Mouse (Mus musculus) layer of hippocampus, adult 18-20 months (tissue): Measurements from ENCODE around the gene Rundc3a. TPM values are rescaled to one million over a fixed set of nuclear protein-coding genes. Genes with fewer than 3 reads are reported as not detected.
"Not testable (repeated sequence)": the region's sequence is repeated elsewhere in the genome, so short reads cannot be mapped to it uniquely, and the experiment has no call there.

Experiments used
- DNase-seq, 2 experiments: peaks; one replicate each; pipeline ENCODE4 v3.0.0; 2022; ENCODE audit warnings: low spot score in 2 of 2
- total RNA-seq, 2 experiments: library from RNA; stranded (reverse); gene quantifications; 2 replicates each; pipeline ENCODE4 v1.2.3; 2021

Rundc3a gene
- total RNA-seq, 2 experiments from 2014 or later = 489 to 499 TPM

DNA sequence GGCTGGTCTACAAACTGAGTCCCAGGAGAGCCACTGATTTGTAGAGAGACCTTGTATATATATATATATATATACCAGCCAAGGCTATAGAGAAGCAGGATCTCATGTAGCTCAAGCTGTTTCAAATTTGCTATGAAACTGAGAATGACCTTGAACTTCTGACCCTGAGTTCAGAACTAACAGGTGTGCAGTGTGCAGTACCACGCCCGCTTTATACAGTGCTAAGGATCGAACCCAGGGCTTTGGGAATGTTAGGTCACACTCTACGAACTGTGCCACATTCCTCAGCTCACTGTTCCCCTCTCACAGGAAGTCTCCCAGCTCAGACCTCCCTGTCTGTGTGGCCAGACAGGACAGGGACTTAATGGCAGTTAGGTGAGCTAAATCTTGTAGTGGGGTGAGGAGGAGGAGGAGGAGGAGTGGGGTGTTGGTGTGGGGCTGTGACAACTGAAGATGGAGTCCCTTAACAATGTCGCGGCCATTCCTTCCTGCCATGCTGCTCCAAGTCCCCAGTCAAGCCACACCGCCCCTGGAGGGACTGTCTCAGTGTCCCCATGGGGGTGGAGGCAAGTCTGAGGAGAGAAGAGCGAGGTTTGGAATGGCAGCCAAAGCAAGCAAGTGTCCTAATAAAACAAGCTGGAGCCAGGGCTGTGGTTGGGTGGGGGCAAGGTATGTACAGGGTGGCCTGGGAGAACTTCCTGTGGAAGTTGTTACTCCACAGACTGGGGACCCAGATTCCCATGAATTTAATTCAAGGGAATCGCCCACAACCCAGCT, 25.5 kb upstream of the Rundc3a start:
- DNase-seq = no peak

DNA sequence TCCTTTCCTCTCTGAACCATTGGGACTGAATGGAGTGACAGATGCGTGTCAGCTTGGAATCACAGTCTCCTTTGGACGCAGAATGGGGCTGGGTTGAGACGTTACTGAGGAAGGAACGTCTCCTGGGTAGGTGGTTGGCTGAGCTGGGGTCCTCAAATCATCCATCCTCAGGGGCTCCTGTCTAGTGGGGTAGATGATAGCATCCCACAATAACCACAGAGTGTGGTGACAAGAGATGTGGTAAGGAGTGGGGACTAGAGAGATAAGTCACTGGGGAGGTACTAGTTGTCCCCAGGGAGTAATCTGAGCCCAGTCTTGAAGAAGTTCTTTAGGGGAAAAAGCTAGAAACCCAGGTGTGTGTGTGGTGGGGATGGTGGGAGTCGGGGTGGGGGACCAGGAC, 24.9 kb upstream of the Rundc3a start:
- DNase-seq = no peak

DNA sequence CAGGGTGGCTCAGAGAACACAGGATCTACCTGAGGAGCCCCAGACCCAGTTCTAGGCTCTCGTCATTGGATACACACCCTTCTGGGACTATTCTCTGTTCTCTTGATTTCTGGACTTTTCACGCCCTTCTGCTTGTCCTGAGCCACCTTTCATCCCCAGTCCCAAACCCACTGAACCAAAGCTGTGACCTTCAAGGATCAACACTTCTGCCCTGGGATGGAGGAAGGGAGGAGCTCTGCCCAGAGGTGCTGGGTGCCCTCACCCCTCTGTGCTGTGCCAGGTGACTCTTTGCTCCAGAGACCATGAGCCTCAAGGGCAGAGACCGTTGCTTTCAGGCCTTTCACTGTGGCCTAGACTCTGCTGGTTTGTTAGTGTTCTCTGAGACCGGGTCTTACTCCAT, 23.9 kb upstream of the Rundc3a start:
- no peak for DNase-seq

DNA sequence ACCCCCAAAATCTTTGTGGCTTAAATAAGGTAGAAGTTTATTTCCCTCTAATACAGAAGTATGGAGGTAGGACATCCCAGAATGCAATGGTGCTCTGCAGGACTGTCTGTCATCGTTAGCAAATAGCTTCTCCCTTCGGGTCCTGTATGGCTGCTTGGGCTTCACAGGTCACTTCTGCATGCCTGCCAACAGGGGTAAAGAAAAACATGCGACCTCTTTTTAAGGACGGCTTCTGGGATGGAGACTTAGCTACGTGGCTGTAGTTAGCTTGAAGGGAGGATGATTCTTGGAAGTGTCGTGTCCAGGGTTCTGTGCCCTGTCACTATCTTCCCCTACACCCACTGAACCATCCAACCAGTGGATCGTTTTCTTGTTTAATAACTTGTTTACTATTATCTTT, 22.9 kb upstream of the Rundc3a start:
- no peak for DNase-seq

DNA sequence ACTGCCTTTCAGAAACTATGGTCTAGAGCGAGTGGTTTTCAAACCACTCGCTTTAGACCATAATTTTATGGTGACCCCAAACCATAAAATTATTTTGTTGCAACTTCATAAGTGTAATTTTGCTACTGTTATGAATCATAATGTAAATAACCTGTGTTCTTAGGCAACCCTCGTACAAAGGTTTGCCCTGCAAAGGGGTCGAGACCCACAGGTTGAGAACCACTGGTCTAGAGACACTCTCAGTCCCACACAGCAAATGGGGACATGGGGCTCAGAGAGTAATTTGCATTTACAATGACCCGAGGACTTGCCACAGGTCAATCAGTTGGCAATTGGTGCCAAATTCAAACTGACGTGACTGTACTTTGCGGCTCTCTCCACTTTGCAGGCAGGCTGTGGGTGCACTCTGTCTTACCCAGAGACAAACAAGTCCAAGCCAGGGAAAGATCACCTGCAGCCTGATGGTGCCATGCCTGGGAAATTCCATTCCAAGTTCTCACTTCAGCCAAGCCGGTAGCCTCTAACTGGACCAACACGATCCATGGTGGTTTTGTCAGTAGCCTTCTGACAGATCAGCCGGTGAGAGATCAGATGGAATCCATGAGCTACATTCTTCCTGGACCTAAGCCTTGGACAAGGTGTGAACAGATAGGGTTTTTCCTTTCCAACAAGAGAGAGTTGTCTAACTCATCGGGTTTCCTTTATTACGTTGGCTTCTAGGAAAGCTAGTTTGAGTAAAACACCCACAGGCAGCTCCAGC, 21.1 kb upstream of the Rundc3a start:
- DNase-seq = no peak

DNA sequence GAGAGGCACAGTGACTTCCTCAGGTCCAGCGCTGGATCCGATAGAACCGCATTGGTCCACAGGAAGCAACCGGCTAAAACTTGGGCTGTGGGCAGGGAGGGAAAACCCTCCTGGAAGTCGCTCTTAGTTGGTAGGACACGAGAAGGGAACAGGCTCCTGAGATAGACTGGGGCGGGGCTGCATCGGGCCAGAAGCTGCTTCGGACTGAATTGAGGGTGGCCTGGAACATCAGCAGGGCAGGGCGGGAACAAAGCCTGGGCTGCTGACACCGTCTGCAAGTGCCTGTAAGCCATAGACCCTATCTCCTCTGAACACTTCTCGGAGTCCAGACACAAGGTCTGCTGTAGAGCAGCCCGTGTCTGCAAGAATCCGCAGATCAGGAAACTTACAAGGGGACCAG, 20.3 kb upstream of the Rundc3a start:
- no peak for DNase-seq

DNA sequence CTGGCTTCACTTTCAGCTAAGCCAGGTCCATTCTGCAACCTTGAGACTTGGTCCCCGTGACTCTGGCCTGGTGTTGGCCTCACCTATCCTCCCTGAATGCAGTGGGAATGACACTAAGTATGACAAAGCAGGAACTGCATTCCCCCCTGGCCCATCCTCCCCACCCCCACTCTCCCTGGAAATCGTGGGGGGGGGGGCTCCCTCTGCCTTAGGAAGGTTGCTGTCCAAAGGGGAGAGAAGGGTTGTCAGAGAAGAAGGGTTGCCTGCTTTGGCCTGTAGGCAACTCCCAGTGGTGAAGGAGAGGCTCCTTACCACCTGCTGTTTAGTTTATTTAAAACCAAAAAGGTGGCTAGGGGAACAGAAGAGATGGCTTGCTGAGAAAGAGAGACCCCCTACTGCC, 19.6 kb upstream of the Rundc3a start:
- no peak for DNase-seq

DNA sequence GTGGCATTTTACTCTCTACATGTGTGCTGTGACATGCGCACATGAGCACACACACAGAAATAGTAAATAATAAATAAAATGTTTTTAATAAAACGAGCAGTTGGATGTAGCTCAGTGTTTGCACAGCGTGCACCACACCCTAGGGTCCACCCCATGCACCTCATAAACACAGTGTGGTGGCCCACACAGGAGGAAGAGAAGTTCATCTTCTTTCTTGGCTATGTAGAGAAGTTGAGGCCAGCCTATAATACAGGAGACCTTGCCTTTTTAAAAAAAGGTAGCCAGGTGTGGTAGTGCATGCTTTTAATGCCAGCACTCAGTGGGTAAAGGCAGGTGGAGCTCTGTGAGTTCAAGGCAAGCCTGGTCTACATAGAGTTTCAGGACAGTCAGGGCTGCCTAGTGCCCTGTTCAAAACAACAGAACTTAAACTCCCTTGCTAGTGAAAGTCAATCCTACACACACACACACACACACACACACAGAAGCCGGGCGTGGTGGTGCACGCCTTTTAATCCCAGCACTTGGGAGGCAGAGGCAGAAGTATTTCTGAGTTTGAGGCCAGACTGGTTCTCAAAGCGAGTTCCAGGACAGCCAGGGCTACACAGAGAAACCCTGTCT, 19.0 kb upstream of the Rundc3a start:
- no peak for DNase-seq

DNA sequence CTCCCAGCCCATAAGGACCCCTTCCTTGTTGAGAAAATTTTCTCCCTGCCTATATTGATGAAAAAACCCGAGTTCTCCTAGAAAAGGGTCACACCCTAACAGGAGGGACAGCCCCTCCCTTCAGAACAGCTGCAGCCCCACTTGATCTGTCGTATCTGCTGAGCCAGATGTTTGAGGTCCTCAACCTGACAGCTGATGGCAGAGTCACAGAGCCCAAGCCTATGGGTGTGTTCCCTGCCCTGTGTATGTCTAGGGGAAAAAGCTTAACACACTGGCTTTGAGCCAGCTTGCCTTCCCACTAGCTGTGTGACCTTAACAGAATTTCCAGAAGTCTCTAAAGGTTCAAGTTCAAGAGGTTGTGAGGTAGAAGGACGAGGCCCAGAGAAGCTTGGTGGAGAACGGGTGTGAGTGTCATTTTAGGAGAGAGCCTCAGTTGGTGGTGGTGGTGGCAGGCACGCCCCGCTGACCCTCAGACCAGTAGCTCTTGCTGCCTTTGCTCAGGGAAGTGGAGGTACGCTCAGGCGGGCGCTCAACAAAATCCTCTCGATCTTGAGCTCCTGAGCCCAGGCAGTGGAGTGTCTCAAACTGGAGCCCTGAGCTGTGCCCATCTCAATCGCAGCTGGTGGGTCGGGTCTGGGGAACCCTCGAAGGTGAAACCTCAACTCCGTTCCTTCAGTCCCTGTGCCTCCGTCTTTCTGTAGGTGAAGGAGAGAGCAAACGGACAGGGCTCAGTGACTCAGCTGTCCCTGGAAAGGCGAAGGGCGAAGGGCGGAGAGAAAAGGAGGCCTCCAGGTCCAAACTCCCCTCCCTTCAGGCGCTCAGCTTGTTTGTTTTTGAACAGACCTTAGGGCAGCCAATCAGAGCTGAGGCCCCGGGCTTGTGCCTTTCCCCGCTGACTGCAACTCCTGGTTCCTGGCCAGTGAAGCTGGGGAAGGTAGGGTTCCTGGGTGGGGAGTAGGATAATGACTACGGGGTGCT, 17.7 kb upstream of the Rundc3a start:
- no peak for DNase-seq

DNA sequence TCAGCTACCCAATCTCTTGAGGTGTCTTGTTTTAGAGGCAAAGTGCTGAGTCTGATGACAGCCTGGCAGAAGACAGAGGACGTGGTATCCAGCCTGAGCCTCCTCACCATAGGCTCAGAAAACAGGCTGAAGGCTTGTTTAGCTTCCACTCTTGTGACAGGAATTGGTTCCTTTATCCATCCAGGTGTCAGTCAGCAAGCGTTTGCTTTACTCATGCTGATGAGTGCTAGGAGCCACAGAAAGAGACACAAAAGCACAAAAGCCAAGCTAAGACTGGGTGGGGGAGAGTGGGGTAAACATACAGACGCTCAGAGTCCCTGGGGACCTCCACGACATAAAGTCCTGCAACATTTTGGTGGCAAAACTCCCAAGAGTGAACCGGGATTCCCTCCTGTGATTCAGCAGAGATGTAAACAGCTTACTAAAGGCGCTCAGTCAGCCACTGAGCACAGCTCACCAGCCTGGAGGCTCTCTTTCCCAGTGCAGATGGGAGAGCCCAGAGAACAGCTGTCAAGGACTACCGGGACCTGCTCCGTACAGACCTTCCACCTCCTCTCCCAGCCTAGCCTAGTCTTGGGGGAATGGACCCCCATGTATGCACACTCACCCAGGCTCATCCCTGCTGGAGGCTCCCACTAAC, 16.9 kb upstream of the Rundc3a start:
- no peak for DNase-seq

DNA sequence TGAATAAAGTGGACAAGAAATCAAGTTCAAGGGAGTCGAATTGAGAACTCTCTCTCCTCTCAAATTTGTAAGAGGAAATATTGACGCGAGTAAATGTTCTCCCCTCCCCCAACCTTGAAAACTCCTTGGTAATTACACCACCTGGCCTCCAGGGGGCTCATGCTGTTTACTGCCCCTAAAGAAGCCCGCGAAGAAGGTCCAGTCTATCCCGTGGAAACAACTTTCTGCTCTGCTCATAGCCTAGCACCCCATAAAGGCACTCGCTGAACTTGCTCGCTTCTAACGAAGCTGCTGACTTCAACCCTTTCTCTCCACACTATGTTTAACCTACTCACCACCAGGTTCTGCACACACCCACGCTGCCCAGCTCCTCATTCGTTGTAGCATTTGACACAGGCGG, 16.0 kb upstream of the Rundc3a start:
- no peak for DNase-seq

DNA sequence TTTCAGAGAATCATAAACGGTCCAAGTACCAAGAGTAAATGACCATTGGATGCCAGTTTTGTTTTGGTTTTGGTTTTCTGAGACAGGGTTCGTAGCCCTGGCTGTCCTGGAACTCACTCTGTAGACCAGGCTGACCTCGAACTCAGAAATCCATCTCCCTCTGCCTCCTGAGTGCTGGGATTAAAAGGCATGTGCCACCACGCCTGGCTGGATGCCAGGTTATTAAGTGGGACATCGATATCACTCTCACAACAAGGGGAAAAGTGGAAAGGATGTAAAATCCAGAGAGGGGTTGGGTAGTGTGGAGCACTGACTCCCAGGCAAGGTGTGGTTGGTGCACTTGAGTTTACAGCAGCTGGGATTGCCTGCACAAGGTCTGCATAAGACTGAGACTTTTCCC, 13.1 kb upstream of the Rundc3a start:
- no peak for DNase-seq

DNA sequence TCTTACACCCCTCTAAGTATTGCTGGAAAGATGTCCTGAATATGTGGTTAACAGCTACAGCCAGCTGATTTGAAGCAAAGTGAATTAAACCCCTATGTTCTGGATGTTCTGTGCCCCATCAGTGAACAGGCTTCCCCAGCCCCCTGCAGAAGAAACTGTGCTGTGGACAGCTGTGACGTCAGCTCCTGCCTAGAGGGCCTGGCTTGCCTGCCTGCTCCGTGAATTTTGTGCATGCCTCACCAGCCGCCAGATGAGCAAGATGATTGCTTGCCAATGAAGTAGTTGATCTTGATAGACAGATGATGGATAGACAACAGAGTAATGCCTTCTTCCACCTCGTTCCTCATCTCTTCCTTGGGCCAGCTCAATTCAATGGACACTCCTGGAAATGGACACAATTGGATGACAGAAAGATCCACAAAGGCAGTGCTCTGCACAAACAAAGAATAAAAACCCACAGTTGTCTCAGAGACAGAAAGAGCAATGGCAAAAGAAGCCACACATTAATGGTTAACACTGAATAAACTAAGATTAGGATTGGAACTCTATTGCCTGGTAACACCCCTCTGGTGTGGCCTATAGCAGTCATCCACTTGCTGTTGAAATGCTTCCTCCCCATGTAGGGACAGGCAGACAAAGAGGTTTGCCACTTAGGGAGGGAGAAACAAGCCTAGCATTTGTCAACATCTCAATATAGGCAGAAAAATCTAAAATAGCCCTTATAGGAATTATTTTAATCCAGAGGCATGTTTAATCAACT, 11.7 kb upstream of the Rundc3a start:
- DNase-seq = no peak

DNA sequence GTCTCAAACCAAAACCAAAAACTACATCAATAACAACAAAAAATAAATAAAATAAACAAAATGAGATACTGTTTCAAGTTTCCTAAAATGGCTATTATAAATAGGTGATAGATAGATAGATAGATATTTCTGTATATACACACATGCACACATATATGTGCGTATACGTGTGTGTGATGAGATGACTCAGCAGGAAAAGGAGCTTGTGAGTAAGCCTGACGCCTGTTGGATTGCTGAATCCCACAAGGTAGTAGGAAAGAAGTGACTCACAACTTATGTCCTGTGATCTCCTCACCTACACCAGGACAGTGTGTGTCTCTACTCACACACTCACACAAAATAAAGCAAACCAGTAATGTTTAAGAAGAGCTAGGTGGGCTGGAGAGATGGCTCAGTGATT, 10.4 kb upstream of the Rundc3a start:
- DNase-seq = no peak

DNA sequence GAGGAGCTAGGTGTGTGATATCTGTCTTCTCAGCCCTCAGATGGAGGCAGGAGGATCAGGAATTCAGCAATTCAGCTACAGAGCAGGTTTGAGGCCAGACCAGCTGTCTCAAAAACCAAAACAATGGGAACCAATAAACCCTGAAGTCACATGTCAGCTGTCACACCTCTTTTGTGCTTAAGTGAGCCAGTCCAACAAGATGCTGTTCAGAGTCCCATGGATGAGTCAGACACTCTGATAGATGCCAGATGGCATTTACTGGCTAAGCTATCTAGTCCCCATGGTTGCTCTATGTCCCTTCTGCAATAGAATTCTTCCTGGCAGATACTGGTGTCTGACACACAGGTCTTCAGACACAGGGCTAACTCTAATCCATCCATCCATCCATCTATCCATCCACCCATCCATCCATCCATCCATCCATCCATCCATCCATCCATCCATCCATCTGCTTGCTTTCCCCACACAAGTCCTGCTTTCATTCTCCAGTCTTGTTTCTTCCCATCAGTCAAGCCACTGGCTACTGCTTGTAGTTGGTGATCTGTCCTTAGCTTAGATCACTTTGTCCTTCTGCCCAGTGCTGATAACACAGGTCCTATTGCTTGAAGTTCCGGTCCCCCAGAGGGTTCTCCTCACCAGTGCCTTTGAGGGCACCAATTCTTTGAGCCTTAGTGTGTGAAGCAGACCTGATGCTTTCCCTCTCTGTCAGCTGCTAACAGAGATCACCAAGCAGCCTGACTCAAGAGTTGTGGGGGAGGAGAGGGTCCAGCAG, 9.7 kb upstream of the Rundc3a start:
- peak in 1 of 2 experiments; percentile 44 for DNase-seq

DNA sequence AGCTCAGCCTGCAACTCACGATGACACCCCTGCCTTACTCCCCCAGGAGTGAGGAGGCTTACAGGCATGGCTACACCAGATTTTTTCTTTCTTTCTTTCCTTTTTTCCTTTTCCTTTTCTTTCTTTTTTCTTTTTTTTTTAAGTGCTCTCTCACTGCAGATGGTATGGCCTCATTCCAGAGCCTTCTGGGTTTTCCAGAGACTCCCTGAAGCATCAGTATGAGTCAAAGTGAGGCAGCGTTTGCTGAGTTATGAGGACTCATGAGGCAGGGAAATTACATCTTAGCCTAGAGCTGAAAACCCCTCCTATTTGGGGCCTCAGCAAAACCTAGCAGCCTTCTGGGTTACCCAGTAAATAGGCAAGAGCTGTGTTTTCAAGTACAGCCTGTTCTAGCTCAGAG, 8.8 kb upstream of the Rundc3a start:
- DNase-seq = peak in 1 of 2 experiments; percentile 59

DNA sequence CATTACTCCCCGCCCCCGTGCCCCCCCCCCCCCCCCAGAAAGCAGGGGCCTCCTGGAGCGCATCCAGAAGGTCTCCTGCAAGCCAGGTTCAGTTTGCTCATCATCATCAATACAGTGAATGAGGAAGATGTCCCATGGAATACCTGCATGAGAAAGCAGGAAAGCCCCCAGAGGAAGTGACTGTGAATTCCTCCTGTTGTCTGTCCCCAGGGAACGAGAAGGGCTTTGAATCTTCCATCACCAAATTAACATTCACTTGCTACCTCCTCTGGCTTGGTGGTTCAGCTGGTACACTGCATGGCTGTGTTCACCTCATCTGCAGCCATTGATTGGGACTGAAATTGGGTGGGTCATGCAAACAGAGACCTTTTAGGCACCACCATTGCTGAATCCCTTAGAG, 8.1 kb upstream of the Rundc3a start:
- DNase-seq = no peak

DNA sequence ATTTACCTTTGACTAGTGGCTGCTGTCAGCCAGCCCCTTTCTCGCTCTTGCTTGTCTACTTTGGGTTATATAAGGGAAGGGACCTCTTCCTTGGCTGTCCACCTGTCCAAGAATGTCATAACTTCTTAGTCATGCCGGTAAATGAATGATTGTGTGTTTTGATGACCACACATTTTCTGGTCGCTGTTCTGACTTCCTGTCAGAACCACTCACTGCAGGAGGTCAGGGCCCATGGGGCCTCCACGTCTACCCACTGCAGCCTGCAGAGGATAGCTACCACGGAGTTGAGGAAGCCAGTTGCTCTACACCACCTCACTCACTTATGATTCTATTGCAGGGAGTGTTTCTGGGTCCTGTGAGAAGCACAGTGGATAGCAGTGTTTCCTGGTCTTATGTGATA, 7.1 kb upstream of the Rundc3a start:
- DNase-seq = no peak

DNA sequence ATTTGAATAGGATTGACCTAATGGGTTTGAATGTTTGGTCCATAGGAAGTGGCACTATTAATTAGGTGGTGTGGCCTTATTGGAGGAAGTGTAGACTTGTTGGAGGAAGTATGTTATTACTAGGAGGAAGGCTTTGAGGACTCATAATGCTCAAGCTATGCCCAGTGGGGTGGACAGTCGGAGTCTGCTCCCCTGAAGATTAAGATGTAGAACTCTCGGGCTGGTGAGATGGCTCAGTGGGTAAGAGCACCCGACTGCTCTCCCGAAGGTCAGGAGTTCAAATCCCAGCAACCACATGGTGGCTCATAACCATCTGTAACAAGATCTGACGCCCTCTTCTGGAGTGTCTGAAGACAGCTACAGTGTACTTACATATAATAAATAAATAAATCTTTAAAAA, 3.8 kb upstream of the Rundc3a start:
- DNase-seq = not testable (repeated sequence)
